Mouse (Mus musculus): ENCODE data around the gene Sec22b.

Sec22b gene

GRCm38 (mm10) chr3:97900516-97901490 is at the start of gene Sec22b:
TSS of gene Sec22b (plus strand) at chr3:97901190.
- DNase-seq (ENCODE audit: low spot score in 2 of 2), result peak; percentile 83 to 87

- DNase-seq (ENCODE audit: low spot score in 2 of 2), result no peak
Observed at GRCm38 (mm10) chr3:97851803-97852202, 49.2 kb upstream of the Sec22b start.

- DNase-seq (ENCODE audit: low spot score in 2 of 2), result no peak
Observed at GRCm38 (mm10) chr3:97854575-97855384, 46.2 kb upstream of the Sec22b start.

GRCm38 (mm10) chr3:97859400-97859799 is 41.6 kb upstream of the Sec22b start:
- no peak for DNase-seq (ENCODE audit: low spot score in 2 of 2)

- DNase-seq (ENCODE audit: low spot score in 2 of 2), result no peak
Observed at GRCm38 (mm10) chr3:97860820-97861451, 40.1 kb upstream of the Sec22b start.

GRCm38 (mm10) chr3:97866696-97867095 is 34.3 kb upstream of the Sec22b start:
- DNase-seq (ENCODE audit: low spot score in 2 of 2), result no peak

GRCm38 (mm10) chr3:97867221-97868023 is 33.6 kb upstream of the Sec22b start:
- DNase-seq (ENCODE audit: low spot score in 2 of 2), result no peak

GRCm38 (mm10) chr3:97868024-97868689 is 32.8 kb upstream of the Sec22b start:
- DNase-seq (ENCODE audit: low spot score in 2 of 2), result peak; percentile 20 to 34

GRCm38 (mm10) chr3:97868733-97869132 is 32.3 kb upstream of the Sec22b start:
- DNase-seq (ENCODE audit: low spot score in 2 of 2), result no peak

GRCm38 (mm10) chr3:97869730-97870129 is 31.3 kb upstream of the Sec22b start:
- no peak for DNase-seq (ENCODE audit: low spot score in 2 of 2)

- DNase-seq (ENCODE audit: low spot score in 2 of 2), result no peak
Observed at GRCm38 (mm10) chr3:97874777-97875176, 26.2 kb upstream of the Sec22b start.

- no peak for DNase-seq (ENCODE audit: low spot score in 2 of 2)
Observed at GRCm38 (mm10) chr3:97876259-97876658, 24.7 kb upstream of the Sec22b start.

GRCm38 (mm10) chr3:97879222-97879621 is 21.8 kb upstream of the Sec22b start:
- DNase-seq (ENCODE audit: low spot score in 2 of 2), result peak; percentile 58 to 76

- no peak for DNase-seq (ENCODE audit: low spot score in 2 of 2)
Observed at GRCm38 (mm10) chr3:97881576-97881975, 19.4 kb upstream of the Sec22b start.

GRCm38 (mm10) chr3:97887785-97888167 is 13.2 kb upstream of the Sec22b start:
- no peak for DNase-seq (ENCODE audit: low spot score in 2 of 2)

- DNase-seq (ENCODE audit: low spot score in 2 of 2), result no peak
Observed at GRCm38 (mm10) chr3:97888168-97888901, 12.7 kb upstream of the Sec22b start, which contains the start of gene Pde4dip. TSS of gene Pde4dip (minus strand) at chr3:97888707.

GRCm38 (mm10) chr3:97890205-97890604 is 10.8 kb upstream of the Sec22b start:
- DNase-seq (ENCODE audit: low spot score in 2 of 2), result no peak

GRCm38 (mm10) chr3:97894695-97895094 is 6.3 kb upstream of the Sec22b start:
- DNase-seq (ENCODE audit: low spot score in 2 of 2), result peak; percentile 23 to 29

- no peak for DNase-seq (ENCODE audit: low spot score in 2 of 2)
Observed at GRCm38 (mm10) chr3:97898381-97898780, 2.6 kb upstream of the Sec22b start.

- no peak for DNase-seq (ENCODE audit: low spot score in 2 of 2)
Observed at GRCm38 (mm10) chr3:97901586-97901985, 596 bp downstream of the Sec22b start.
